Mouse (Mus musculus) midbrain, embryonic 11.5 days (tissue): ENCODE measurements at regions not wholly inside any gene's neighbourhood (a gene's known extent, or its start where the extent isn't known, plus 50 kb on each side); places are given as distances from the start of the nearest gene placed in this dataset.

Experiments used
- ATAC-seq: fragments of 200-750 bp; cut with Nextera tagmentation; 2 replicates; pipeline ENCODE4 v1.8.0; 2017; ENCODE audit warnings: moderate TSS enrichment, moderate library complexity; ENCODE audit not compliant: low FRiP score
- DNase-seq: peaks from one replicate; pipeline ENCODE4 v3.0.0; 2015; ENCODE audit warnings: low spot score; ENCODE audit errors: missing footprints
- H3K27ac ChIP-seq: fragments of 300-500 bp; sonication (generic); 2 replicates; pipeline ENCODE4 v1.5.1; 2014; ENCODE audit warnings: low read depth, low read length
- H3K27me3 ChIP-seq: fragments of 300-500 bp; sonication (generic); 2 replicates; pipeline ENCODE4 v1.6.1; 2014; ENCODE audit warnings: mild to moderate bottlenecking, low read length, moderate library complexity, mixed read lengths; ENCODE audit not compliant: control insufficient read depth, insufficient read depth
- H3K36me3 ChIP-seq: fragments of 300-500 bp; sonication (generic); 2 replicates; pipeline ENCODE4 v1.6.1; 2014; ENCODE audit warnings: mild to moderate bottlenecking, low read length, moderate library complexity, mixed read lengths; ENCODE audit not compliant: control insufficient read depth, insufficient read depth
- H3K4me1 ChIP-seq: fragments of 300-500 bp; sonication (generic); 2 replicates; pipeline ENCODE4 v1.6.1; 2014; ENCODE audit warnings: low read length; ENCODE audit not compliant: control insufficient read depth, insufficient read depth
- H3K4me2 ChIP-seq: fragments of 300-500 bp; sonication (generic); 2 replicates; pipeline ENCODE4 v1.6.1; 2014; ENCODE audit warnings: mild to moderate bottlenecking, moderate library complexity
- H3K4me3 ChIP-seq: fragments of 300-500 bp; sonication (generic); 2 replicates; pipeline ENCODE4 v1.5.1; 2014; ENCODE audit warnings: low read depth, low read length
- H3K9ac ChIP-seq: fragments of 300-500 bp; sonication (generic); 2 replicates; pipeline ENCODE4 v1.6.1; 2014; ENCODE audit warnings: low read length
- H3K9me3 ChIP-seq: fragments of 300-500 bp; sonication (generic); 2 replicates; pipeline ENCODE4 v1.6.1; 2016; ENCODE audit warnings: low read length; ENCODE audit not compliant: control insufficient read depth
- WGBS: fragments of 180-500 bp; shearing (Covaris S2); extraction: QIAGEN DNeasy Blood & Tissue Kit; methylation state at CpG from one replicate; pipeline ENCODE4 v1.1.7; 2014; 5-methylcytosine and 5-hydroxymethylcytosine counted together

GRCm38 (mm10) chr12:15644074-15644672, 172.5 kb downstream of the Trib2 start:
- ATAC-seq (no peak), DNase-seq (no peak)
- H3K4me3 ChIP-seq: no peak overlapping the region
- WGBS: 63% methylated on average over 9 of the region's 9 CpGs
- no peak overlapping the region for H3K4me2 ChIP-seq
- H3K9ac ChIP-seq: no peak overlapping the region
- no peaks in the 10 kb centered on the region for H3K36me3 ChIP-seq
- H3K9me3 ChIP-seq: no peaks in the 10 kb centered on the region
- no peaks in the 10 kb centered on the region for H3K4me1 ChIP-seq
- H3K27me3 ChIP-seq: no peaks in the 10 kb centered on the region
- no peak overlapping the region for H3K27ac ChIP-seq

- H3K9ac ChIP-seq: no peak overlapping the region
- WGBS: 81% methylated on average over 3 of the region's 3 CpGs
- DNase-seq (no peak), ATAC-seq (no peak)
- H3K36me3 ChIP-seq: no peaks in the 10 kb centered on the region
- no peaks in the 10 kb centered on the region for H3K4me1 ChIP-seq
- no peak overlapping the region for H3K4me3 ChIP-seq
- no peak overlapping the region for H3K4me2 ChIP-seq
- no peaks in the 10 kb centered on the region for H3K9me3 ChIP-seq
- H3K27ac ChIP-seq: no peak overlapping the region
- no peaks in the 10 kb centered on the region for H3K27me3 ChIP-seq
These were observed 173.1 kb downstream of the Trib2 start for GRCm38 (mm10) chr12:15643669-15644068.

- WGBS: 79% methylated on average over 5 of the region's 5 CpGs
- Histone ChIP-seq H3K4me2 (no peak overlapping the region), H3K36me3 (no peaks in the 10 kb centered on the region), H3K9ac (no peak overlapping the region), H3K27ac (no peak overlapping the region), H3K9me3 (no peaks in the 10 kb centered on the region), H3K4me3 (no peak overlapping the region), H3K27me3 (no peaks in the 10 kb centered on the region), H3K4me1 (no peaks in the 10 kb centered on the region)
- ATAC-seq (no peak), DNase-seq (no peak)
These were observed 176.4 kb downstream of the Trib2 start for GRCm38 (mm10) chr12:15640320-15640719.

DNA sequence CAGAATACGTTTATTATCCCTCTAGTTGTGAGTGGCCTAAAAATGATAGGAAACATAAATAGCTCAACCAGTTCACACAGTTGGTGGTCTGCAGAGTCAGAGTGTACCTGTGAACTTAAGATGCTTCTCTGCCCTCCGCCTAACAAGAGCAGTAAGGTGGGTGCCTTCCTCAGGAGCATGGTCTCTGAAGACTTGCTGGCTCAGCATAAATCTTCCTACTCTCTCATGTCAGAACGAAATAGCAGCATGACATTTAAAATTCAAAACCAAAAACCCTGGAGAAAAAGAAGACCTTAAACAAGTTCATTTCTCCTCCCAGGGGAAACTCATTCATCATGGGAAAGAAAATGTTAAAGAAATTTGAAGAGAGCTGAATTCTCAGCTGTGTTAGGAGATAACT, 186.8 kb downstream of the Trib2 start:
- Histone ChIP-seq H3K9me3 (no peaks in the 10 kb centered on the region), H3K4me2 (no peak overlapping the region), H3K4me1 (no peaks in the 10 kb centered on the region), H3K27ac (no peak overlapping the region), H3K4me3 (no peak overlapping the region), H3K9ac (no peak overlapping the region), H3K36me3 (no peaks in the 10 kb centered on the region), H3K27me3 (no peaks in the 10 kb centered on the region)
- ATAC-seq (no peak), DNase-seq (no peak)
- 82% methylated on average over 3 of the region's 3 CpGs for WGBS

GRCm38 (mm10) chr12:15619521-15619920, 197.2 kb downstream of the Trib2 start:
- Histone ChIP-seq H3K9me3 (no peaks in the 10 kb centered on the region), H3K4me1 (peaks cover 4% of the 10 kb centered on the region; the same call in 1 of the 2 replicates), H3K27ac (no peak overlapping the region), H3K4me3 (no peak overlapping the region), H3K27me3 (no peaks in the 10 kb centered on the region), H3K36me3 (no peaks in the 10 kb centered on the region), H3K4me2 (no peak overlapping the region), H3K9ac (no peak overlapping the region)
- ATAC-seq (no peak), DNase-seq (no peak)
- WGBS: 94% methylated on average over 2 of the region's 2 CpGs

DNA sequence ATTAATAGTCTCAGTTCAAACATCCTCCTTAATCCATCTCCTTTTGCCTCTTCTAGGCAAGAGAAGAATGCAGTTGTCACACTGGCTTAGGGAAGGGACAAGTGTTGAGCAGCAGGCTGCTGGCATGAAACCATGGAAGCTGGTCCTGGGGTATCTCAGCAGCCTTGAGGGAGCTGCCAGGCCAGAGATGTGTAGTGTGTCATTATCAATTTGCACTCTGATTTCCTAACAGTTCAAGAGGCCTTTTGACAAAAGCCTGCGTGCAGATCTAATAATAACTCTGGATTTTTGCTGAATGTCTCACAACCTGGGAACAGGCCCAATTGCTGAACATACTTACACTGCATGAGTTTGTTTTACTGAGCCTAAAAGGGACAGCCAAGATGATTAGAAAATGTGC, 199.4 kb downstream of the Trib2 start:
- DNase-seq: no peak
- no peaks in the 10 kb centered on the region for H3K36me3 ChIP-seq
- H3K9ac ChIP-seq: no peak overlapping the region
- no peaks in the 10 kb centered on the region for H3K27me3 ChIP-seq
- 63% methylated on average over 1 of the region's 1 CpGs for WGBS
- no peak overlapping the region for H3K4me2 ChIP-seq
- no peak overlapping the region for H3K27ac ChIP-seq
- H3K4me1 ChIP-seq: peaks cover 4% of the 10 kb centered on the region; the same call in 1 of the 2 replicates
- ATAC-seq: no peak
- no peak overlapping the region for H3K4me3 ChIP-seq
- no peaks in the 10 kb centered on the region for H3K9me3 ChIP-seq

GRCm38 (mm10) chr12:15611847-15612580, 204.7 kb downstream of the Trib2 start:
- DNase-seq (no peak), ATAC-seq (no peak)
- H3K36me3 ChIP-seq: no peaks in the 10 kb centered on the region
- no peak overlapping the region for H3K27ac ChIP-seq
- WGBS: 89% methylated on average over 5 of the region's 5 CpGs
- H3K4me3 ChIP-seq: no peak overlapping the region
- H3K4me1 ChIP-seq: no peaks in the 10 kb centered on the region
- H3K27me3 ChIP-seq: no peaks in the 10 kb centered on the region
- H3K9ac ChIP-seq: no peak overlapping the region
- no peaks in the 10 kb centered on the region for H3K9me3 ChIP-seq
- H3K4me2 ChIP-seq: no peak overlapping the region

GRCm38 (mm10) chr12:15607091-15607490, 209.6 kb downstream of the Trib2 start:
- DNase-seq (no peak), ATAC-seq (no peak)
- Histone ChIP-seq H3K4me3 (no peak overlapping the region), H3K4me1 (peaks cover 3% of the 10 kb centered on the region; the same call in 1 of the 2 replicates), H3K27ac (no peak overlapping the region), H3K27me3 (no peaks in the 10 kb centered on the region), H3K4me2 (no peak overlapping the region), H3K36me3 (no peaks in the 10 kb centered on the region), H3K9ac (no peak overlapping the region), H3K9me3 (no peaks in the 10 kb centered on the region)
- WGBS: 100% methylated on average over 1 of the region's 1 CpGs

DNA sequence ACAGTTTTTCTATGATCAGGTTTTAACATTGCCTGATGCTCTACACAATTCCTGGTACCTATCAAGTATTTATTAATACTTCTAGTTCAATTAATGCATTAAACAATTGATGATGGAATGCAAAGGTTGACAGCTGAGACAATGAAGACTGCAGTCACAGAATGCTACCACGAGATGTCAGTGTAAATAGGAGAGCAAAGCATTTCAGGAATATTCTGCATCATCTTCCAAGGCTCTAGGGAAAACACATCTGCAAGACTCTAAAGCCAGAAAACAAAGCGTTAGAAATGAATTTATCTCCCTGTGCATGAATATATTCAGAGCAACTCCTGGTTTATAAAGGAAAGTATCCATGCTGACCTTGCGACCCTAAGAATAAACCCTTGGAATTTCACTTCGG, 210.6 kb downstream of the Trib2 start:
- no peak for DNase-seq
- no peak overlapping the region for H3K9ac ChIP-seq
- no peaks in the 10 kb centered on the region for H3K27me3 ChIP-seq
- no peak overlapping the region for H3K4me3 ChIP-seq
- H3K36me3 ChIP-seq: no peaks in the 10 kb centered on the region
- no peaks in the 10 kb centered on the region for H3K9me3 ChIP-seq
- no peak overlapping the region for H3K27ac ChIP-seq
- no peak overlapping the region for H3K4me2 ChIP-seq
- ATAC-seq: no peak
- peaks cover 3% of the 10 kb centered on the region; the same call in 1 of the 2 replicates for H3K4me1 ChIP-seq
- 64% methylated on average over 4 of the region's 4 CpGs for WGBS
